Mouse (Mus musculus) brain, embryonic 14.5 days (tissue): ENCODE measurements around the gene Tob2. TPM values are rescaled to one million over a fixed set of nuclear protein-coding genes. Genes with fewer than 3 reads are reported as not detected.

Experiments
- DNase-seq: peaks from one replicate; pipeline ENCODE4 v3.0.0-alpha.2; 2011; ENCODE audit warnings: low read depth
- CTCF ChIP-seq: fragments of 200-500 bp; IDR thresholded peaks from 2 replicates; pipeline ENCODE4 v1.5.1; 2012; ENCODE audit warnings: inconsistent platforms, mild to moderate bottlenecking, moderate library complexity, borderline replicate concordance; ENCODE audit not compliant: insufficient read depth, insufficient read length; ENCODE audit errors: extremely low read depth
- POLR2A ChIP-seq: fragments of 200-500 bp; IDR thresholded peaks from 2 replicates; pipeline ENCODE4 v1.6.1; 2012; ENCODE audit warnings: mild to moderate bottlenecking, inconsistent platforms, borderline replicate concordance; ENCODE audit not compliant: poor library complexity, insufficient read depth, insufficient read length, severe bottlenecking; ENCODE audit errors: extremely low read depth
- polyA plus RNA-seq: library from polyadenylated mRNA; depleted of rRNA; stranded (reverse); fragments of >200 nt; gene quantifications from 2 replicates; pipeline ENCODE4 v1.2.3, GENCODE M21; 2012

The Tob2 gene
- polyA plus RNA-seq, 1 experiment = 15.4 TPM

GRCm38 (mm10) chr15:81833481-81833880, 25.1 kb downstream of the Tob2 start:
- no peak for DNase-seq
- TF ChIP-seq CTCF = no peak
- TF ChIP-seq POLR2A = no peak

- TF ChIP-seq CTCF (no peak), POLR2A (no peak)
- no peak for DNase-seq
Observed at GRCm38 (mm10) chr15:81832219-81832618, 26.4 kb downstream of the Tob2 start.

DNA sequence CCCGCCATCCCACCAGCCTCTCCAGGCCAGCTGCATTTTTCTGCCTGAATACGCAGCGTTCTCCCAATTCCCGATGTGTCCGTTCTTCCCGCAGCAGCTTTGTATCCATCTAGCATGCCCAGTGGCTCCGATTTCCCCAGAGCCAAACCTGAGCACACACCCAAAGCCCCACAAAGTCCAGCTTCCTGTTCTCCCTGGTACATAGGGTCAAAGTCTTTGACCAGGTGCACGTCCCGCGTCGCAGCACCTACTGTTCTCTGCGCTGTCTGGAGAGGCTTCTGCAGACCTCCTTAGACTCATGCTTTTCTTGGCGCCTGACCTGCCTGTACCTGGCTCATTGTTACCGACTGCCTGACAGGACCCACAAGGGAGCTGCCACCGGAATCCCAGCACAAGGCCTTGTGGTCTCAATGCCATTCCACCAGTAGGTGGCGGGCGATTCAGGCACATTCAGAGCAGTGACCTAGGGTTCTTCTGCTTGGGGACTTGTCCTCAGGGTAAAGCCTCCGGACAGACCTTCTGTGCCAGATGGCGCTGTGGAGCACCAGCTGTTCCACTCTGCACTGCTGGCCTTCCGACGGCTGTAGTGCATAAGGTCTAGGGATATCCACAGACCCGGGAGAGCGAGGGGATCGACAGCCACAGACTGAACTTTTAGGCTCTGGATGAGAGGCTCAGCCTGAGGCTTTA, 27.3 kb downstream of the Tob2 start:
- DNase-seq = peak; percentile 96
- TF ChIP-seq CTCF (peak; percentile 92), POLR2A (no peak)

DNA sequence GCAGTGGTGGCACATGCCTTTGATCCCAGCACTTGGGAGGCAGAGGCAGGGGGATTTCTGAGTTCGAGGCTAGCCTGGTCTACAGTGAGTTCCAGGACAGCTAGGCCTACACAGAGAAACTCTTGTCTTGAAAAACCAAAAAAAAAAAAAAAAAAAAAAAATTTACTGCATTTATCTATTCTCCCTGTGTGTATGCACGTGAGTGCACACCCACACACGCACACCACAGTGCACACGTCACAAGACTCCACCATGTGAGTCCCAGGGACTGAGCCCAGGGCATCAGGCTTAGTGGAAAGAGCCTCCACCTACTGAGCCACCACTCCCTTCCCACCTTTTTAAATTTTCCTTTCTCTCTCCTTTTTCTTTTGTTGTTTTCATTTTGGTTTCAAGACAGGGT, 28.1 kb downstream of the Tob2 start:
- DNase-seq = no peak

GRCm38 (mm10) chr15:81829208-81829580, 29.4 kb downstream of the Tob2 start:
- no peak for TF ChIP-seq CTCF
- DNase-seq = no peak

More for the DNA sequence above, 28.1 kb downstream of the Tob2 start:
- TF ChIP-seq POLR2A (no peak), CTCF (no peak)

DNA sequence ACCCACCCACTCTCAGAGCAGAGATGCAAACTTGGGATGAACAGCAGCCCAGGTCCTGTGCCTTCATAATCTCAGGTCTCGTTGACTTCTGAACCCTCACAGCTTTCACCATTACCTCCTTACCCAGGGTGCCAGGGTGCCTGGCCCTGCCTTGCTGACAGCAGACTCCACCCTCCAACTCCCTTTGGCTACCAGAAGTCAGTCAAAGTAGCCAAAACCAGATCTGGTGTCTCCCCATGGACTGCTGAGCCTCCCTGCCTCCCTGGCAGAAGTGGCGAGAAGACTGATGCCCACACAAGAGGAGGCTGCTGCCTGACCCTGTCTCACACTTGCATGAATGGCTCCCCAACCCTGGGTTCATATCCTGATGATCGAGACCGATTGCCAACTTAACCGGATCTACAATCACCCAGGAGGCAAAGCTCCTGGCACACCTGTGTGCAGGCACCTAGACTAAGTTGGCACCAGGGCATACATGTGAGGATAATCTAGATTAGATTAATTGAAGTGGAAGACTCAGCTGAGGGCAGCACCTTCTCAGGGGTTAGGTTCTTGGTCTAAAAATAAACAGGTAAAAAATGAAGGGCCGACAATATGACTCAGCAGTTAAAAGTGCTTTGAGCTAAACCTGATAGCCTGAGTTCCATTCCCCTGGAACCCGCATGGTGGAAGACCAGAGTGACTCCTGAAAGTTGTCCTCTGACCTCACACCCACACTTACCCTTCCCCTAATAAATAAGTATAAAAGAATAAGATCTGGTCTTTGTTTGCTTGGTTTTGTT, 30.0 kb downstream of the Tob2 start:
- no peak for DNase-seq
- TF ChIP-seq CTCF (no peak), POLR2A (no peak)

DNA sequence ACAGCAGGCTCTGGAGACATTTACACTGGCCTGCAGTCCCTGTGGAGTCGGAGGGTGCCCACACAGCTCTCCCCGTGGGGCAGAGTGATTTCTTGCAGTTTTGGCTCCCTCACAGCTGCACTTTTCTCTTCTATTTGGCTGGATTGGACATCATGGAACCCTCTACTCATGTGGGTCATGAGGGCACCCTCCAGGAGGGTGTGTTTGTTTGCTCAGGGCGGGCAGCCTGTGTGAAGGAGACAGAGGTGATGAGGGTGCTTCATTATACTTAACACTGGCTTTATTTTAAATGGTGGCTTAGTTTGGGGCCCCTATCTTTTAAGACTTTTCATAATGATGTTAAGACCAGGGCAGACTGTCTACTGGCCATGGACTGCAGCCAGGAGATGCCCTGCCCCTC, 33.8 kb downstream of the Tob2 start:
- DNase-seq = no peak
- TF ChIP-seq POLR2A = no peak
- no peak for TF ChIP-seq CTCF

- no peak for DNase-seq
- TF ChIP-seq POLR2A = no peak
- TF ChIP-seq CTCF = no peak
Observed at GRCm38 (mm10) chr15:81822631-81823030, 36.0 kb downstream of the Tob2 start.

GRCm38 (mm10) chr15:81818404-81818803, 40.2 kb downstream of the Tob2 start:
- DNase-seq = no peak
- TF ChIP-seq POLR2A (no peak), CTCF (no peak)

DNA sequence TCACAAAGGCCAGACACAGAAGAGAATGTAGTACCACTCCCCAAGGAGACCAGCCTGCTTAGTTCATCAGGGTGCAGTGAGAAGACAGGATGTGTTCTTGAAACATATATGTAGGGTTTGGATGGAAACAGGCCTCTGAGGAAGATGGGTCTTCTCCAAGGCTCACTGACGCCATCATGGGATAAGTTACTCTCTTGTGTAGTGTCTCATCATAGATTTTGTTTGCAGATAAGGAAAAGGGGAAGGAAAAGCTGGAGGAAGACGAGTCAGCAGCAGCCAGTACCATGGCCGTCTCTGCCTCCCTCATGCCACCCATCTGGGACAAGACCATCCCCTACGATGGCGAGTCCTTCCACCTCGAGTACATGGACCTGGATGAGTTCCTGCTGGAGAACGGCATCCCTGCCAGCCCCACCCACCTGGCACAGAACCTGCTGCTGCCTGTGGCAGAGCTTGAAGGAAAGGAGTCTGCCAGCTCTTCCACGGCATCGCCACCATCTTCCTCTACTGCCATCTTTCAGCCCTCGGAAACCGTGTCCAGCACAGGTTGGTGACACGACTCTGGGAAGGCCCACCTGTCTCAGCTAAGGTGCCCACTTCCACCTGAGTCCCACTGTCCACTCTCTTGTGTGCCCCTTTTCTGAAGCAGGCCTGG, 43.8 kb downstream of the Tob2 start:
- no peak for DNase-seq
- TF ChIP-seq CTCF (no peak), POLR2A (no peak)

GRCm38 (mm10) chr15:81813986-81814705, 44.5 kb downstream of the Tob2 start:
- DNase-seq = peak; percentile 11
- TF ChIP-seq CTCF = no peak
- no peak for TF ChIP-seq POLR2A
